Mouse (Mus musculus): ENCODE data around the gene Pex11a. TPM values are rescaled to one million over a fixed set of nuclear protein-coding genes. Genes with fewer than 3 reads are reported as not detected.

Gene Pex11a
- total RNA-seq, 2 experiments from 2014 or later, result 41.0 to 47.0 TPM

DNA sequence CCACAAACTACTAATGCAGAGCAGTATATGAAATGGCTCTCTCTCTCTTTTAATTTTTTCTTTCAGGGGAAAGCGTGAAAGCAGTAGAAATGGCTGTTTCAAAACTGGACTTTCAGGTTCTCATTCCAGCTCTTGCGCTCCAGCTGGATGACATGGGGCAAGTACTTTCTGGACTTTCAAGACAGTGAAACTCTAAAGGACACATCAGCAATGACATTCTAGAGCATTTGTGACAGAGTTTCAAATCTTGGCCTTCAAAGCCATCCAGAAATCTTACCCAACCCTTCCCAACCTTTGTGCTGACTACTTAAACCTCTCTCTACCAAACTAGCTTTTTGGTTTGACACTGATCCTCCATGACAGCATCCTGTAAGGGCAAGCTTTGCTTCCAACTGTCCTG is 4.0 kb downstream of the Pex11a start:
- DNase-seq, result no peak

DNA sequence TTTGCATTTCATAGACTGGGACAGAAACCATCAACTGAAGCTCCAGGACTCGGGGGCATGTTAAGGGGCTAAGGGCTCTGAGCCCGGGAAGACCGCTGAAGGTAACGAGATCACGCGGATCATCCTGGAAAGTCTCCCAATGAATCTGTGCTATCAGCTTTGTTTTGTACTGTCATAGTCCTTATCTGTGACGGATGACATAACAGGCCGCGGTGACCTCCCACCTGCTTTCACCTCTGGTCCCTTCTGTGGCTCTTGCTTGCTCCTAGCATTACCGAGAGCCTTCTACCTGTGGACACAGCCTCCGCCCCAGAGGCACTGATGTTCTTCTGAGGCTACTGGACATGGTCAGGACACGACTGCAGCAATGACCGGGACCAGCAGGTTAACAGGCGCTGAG is 6.4 kb downstream of the Pex11a start:
- DNase-seq, result peak; percentile 16

GRCm38 (mm10) chr7:79734563-79734962 is 8.4 kb downstream of the Pex11a start:
- DNase-seq, result peak; percentile 88

DNA sequence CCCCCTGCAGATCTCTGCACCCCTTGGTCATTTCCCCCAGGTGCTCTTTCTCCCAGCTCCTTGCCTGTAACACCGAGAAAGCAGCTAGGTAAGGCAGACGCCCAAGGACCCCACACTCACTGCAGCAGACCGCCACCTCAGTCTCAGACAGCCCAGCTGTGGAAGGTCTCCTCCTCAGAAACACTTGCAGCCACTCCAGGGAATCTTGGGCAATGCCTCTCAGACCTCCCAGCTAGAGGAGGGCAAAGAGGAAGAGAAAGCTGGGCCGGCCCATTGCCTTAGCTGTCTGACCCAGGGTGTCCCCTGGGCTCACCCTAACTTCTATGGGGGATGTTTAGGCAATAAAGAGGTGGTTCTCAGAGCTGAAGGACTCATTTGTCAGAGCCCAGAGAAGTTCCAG is 10.3 kb downstream of the Pex11a start, which contains the start of gene Plin1:
Plin1 (minus strand) TSS at position 282 of the 400 bp plus-strand sequence.
- DNase-seq, result peak; percentile 77

DNA sequence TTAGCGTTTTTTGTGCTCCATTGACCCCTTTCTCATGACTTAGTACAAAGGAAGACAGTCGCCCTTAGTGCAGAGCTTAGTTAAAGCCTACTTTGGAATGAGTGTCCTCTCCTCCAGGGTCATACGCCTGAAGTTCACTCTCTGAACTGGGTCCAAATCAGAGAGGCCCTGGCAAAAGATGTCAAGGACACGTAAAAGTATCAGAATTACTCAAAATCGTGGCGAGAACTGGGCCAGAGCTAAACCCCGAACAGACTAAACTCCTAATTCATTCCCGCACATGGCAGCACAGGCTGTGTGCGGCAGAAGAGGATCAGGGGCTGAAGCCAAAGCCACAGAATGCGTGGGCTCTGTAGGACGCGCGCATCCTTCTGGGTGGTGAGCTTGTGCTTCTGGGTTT is 11.5 kb downstream of the Pex11a start:
- peak; percentile 59 for DNase-seq

- DNase-seq, result peak; percentile 63
Observed at GRCm38 (mm10) chr7:79729743-79730370, 13.1 kb downstream of the Pex11a start.

DNA sequence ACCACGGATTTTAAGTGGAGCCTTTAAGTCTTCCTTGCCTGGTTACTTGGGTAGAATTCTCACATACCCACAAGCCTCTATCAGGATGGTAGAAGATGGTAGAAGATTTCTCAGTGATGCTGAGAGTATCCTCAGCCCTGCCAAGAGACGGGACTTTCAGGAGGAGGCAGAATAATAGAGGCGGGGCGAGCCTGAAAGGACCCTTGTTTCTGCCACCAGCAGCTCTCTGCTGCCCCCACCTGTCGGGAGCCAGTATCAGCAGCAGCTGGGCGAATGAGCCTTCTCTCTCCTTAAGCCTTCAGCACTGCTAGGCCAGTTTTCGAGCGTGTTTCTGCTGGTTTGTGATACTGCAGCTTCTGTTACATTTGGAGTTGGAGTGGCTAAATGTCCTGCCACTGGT is 13.8 kb downstream of the Pex11a start:
- DNase-seq, result peak; percentile 86

- peak; percentile 82 for DNase-seq
Observed at GRCm38 (mm10) chr7:79728219-79728618, 14.7 kb downstream of the Pex11a start.

DNA sequence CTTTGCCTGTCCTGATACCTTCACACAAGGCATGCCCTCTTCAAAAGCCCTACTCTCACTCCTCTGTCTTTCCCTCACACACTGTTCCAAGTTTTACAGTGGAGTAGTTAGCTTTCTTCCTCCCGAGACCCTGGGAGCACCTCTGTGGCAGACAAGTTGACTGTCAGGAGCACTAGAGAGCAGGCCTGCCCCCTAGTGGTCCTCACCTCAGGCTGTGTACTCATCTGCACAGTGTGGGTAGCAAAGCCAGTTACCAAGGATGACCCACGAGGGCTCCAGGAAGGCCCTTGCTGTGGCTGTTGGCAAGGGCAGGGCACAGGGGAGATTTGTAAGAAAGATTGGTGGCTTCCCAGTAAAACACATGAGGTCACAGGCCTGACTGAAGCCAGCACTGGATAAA is 15.8 kb downstream of the Pex11a start:
- DNase-seq, result peak; percentile 78

GRCm38 (mm10) chr7:79721386-79721977 is 21.4 kb downstream of the Pex11a start:
- peak; percentile 80 for DNase-seq

DNA sequence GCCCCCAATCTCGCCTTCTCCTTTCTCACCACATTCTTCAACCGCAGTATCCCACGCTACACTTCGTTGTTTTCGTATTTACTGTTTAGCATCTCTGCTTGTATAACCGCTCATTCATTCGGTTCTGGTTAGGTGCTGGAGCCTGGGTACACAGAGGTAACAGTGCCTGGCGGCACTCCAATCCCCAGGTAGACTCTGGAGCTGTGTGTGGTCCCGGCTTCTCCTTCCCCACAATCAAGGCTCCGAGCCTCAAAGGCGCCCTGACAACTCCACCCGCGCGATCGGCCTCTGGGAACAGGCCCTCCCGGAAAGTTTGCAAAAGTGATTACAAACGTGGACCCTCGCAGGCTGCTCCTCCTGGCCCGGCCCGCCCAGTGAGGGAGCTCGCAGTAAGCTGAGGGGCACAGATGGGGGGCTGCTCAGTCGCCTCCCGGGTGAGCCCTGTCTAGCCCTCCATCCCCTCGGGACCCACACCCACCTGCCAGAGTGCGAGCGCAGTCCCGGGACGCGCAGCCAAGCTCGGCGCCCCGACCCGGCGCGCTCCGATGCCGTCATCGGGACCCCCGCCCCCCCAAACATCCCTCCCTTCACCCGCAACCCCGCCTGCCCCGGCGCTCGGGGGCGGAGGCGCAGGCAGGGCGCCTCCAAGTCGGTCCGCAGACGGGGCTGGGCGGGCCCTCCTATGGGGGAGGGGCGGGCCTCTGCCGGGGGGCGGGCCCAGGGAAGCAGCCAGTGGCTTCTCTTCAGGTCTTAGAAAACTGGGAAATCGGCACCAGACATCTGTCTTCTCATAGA is 27.5 kb downstream of the Pex11a start, which contains the start of gene Kif7:
Kif7 (minus strand) TSS at position 534 of the 795 bp plus-strand sequence.
- peak; percentile 95 for DNase-seq

GRCm38 (mm10) chr7:79710831-79711230 is 32.1 kb downstream of the Pex11a start:
- no peak for DNase-seq

- peak; percentile 66 for DNase-seq
Observed at GRCm38 (mm10) chr7:79710130-79710607, 32.8 kb downstream of the Pex11a start.

DNA sequence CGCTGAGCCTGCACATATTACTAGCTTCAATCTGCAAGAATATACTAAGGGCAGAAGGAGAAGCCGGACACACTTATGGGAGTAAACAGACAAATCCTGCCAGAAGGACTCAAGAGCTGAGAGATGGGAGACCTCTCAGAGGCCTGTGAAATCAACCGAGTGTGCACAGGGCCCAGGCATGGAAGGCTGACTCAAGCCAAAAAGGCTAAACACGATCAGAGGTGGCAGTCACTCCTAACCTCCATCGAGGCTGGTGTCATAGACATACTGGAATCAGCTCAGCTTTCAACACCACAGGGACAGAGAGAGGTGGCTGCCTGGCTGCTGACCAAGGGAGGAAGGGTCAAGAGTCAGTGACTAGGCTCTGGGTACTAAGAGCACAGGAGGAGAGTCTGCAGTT is 37.7 kb downstream of the Pex11a start:
- no peak for DNase-seq

GRCm38 (mm10) chr7:79702755-79703154 is 40.2 kb downstream of the Pex11a start:
- no peak for DNase-seq

DNA sequence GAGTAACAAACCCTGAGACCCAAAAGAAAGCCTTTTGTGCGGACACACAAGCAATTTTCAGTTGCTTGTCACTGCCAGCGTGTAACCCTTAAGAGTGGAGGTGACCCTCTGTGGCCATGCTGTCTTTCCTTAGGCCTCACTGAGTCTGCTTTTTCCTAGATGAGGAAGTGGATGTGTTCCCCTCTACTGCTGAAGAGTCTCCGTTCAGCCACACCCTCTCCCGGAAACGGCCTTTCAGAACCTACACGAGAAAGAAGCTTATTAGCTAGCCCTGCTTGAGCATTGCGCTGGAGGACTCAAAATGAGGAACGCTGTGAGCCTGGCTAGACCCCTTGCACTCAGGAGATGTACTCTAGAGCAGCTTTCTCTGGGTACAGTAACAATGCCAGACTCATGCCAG is 46.4 kb downstream of the Pex11a start:
- no peak for DNase-seq

Other genes starting within 250 kb of the Pex11a start
- under 1 TPM; 0.66 to 0.91 TPM for gene Rhcg, start 125.5 kb downstream of the Pex11a start, total RNA-seq (2021)
- 1 to 10 TPM; 2.3 to 3.7 TPM for gene Ticrr, start 82.9 kb downstream of the Pex11a start, total RNA-seq (2021)
- 1 to 10 TPM; 4.9 to 5.7 TPM for gene Kif7, start 27.4 kb downstream of the Pex11a start, total RNA-seq (2021)
- 100 to 1,000 TPM; 750 to 928 TPM for gene Plin1, start 10.2 kb downstream of the Pex11a start, total RNA-seq (2021)
- 1 to 10 TPM; 1.5 to 2.5 TPM for gene Wdr93, start within 50 bp of the Pex11a start, total RNA-seq (2021)
- gene Mesp1, start 50.7 kb upstream of the Pex11a start, total RNA-seq (2021), result not detected
- gene Mesp2, start 67.6 kb upstream of the Pex11a start, total RNA-seq (2021), result under 1 TPM; 0.39 to 0.79 TPM
- gene Anpep, start 117.9 kb upstream of the Pex11a start, total RNA-seq (2021), result 10 to 100 TPM; 33.0 to 41.3 TPM
- gene Ap3s2, start 177.5 kb upstream of the Pex11a start, total RNA-seq (2021), result 10 to 100 TPM; 23.4 to 26.2 TPM
- 10 to 100 TPM; 16.3 to 22.7 TPM for gene Arpin, start 192.2 kb upstream of the Pex11a start, total RNA-seq (2021)

All from adrenal gland, postnatal 10 days (tissue).